Mouse (Mus musculus): ENCODE measurements at regions not wholly inside any gene's neighbourhood (a gene's known extent, or its start where the extent isn't known, plus 50 kb on each side); places are given as distances from the start of the nearest gene placed in this dataset.
A peak's percentile ranks its signal among the peaks of the same experiment; 100 is the strongest.
"Not testable (repeated sequence)": the region's sequence is repeated elsewhere in the genome, so short reads cannot be mapped to it uniquely, and the experiment has no call there.

DNA sequence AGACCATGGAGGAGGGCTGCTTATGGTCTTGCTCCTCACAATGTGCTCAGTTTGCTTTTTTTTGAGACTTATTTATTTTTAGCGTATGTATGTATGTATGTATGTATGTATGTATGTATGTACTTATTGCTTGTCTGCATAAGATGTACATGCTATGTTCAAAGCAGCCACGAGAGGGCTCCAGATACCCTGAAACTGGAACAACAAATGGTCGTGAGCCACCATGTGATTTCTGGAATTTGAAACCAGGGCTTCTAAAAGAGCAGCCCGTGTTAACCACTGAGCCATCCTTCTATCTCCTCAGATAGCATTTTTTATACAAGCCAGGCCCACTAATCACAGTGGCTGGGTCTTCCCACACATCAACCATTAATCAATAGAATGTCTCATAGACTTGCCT, 611.2 kb downstream of the 5730507C01Rik start:
- no peak overlapping the region for H3K27ac ChIP-seq
- no peak for DNase-seq (ENCODE audit: low spot score in 2 of 2)
- TF ChIP-seq CTCF (conservative IDR thresholded peaks at IDR 0.05), result no peak
- H3K4me3 ChIP-seq, result no peak overlapping the region

DNA sequence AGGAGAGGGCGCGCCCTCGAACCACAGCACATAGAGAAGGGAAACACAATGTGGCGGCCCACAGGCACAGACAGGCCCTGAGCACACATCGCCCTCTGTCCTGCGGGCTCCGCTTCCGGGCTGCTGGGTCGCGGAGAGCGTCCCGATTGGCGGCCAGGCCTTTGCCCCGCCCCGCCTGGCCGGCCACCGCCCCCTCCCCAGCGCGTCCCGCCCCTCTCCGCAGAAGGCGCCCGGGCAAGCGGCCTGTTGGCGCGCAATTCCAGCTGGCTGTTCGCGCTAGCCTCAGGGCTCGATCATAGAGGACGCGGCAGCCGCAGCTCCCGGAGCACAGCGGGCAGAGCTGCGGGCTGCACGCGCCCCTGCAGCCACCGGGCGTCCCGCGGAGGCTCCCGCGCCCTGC, 661.3 kb downstream of the 5730507C01Rik start:
- no peak overlapping the region for H3K4me3 ChIP-seq
- DNase-seq (ENCODE audit: low spot score in 2 of 2), result no peak
- no peak overlapping the region for H3K27ac ChIP-seq
- no peak for TF ChIP-seq CTCF (conservative IDR thresholded peaks at IDR 0.05)

DNA sequence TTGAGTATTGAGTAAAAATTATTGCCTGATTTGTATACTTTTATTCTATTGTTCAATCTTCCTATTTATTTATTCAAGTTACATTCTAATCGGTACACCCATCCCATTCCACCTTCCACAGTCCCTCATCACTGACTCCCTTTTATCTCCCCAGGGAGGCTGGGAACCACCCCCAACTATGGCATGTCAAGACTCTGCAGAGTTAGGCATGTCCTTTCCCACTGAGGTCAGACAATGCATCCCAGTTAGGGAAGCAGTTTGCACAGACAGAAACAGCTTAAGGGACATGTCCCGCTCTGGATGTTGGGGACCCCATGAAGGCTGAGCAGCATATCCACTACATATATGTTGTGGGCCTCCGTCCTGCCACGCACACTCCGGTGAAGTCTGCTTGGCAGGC, 678.1 kb downstream of the 5730507C01Rik start:
- no peak for TF ChIP-seq CTCF (conservative IDR thresholded peaks at IDR 0.05)
- Histone ChIP-seq H3K27ac (no peak overlapping the region), H3K4me3 (no peak overlapping the region)
- no peak for DNase-seq (ENCODE audit: low spot score in 2 of 2)

DNA sequence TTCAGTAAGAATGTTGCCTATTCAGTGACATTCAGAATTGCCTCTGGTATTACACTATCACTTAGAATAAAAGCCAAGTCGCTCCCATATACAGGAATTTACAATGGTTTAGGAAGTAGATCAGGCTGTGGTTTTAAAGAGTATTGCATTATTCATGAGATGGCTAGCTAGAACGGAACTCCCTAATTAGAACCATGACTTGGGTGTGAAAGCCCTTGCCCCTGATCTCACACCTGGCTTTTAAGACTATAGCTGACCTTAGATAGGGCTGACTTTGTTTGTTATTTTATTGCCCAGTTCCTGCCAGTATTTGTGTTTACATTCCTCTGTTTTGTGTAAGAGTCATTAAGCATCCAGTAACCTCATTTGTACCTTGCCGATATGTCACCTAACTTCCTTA, 678.7 kb downstream of the 5730507C01Rik start:
- DNase-seq (ENCODE audit: low spot score in 2 of 2); H3K27ac ChIP-seq; H3K4me3 ChIP-seq: not testable (repeated sequence)

DNA sequence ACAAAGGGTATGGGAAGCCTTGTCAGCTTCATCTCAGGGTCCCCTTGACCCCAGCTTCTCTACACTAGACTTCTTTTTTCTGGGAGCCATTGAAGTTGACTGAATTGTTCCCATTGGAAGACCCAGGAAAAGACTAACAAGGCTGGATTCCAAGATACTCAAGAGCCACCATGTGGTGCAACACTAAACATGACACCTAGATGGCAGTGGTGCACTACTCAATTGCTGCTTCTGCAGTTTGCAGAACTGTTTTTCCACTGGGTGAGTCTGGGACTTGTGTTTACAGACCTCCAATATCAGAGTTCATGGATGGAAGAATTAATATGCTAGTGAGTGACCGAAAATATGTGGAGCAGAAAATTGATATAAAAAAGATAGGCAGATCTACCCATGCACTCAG, 709.7 kb downstream of the 5730507C01Rik start:
- DNase-seq (ENCODE audit: low spot score in 2 of 2); H3K4me3 ChIP-seq; H3K27ac ChIP-seq: not testable (repeated sequence)

DNA sequence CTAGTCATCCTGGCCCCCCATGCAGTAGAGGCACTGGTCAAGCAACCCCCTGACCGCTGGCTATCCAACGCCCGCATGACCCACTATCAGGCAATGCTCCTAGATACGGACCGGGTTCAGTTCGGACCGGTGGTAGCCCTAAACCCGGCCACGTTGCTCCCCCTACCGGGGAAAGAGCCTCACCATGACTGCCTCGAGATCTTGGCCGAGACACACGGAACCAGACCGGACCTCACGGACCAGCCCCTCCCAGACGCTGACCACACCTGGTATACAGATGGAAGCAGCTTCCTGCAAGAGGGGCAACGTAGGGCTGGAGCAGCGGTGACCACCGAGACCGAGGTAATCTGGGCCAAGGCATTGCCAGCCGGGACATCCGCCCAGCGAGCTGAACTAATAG, 707.6 kb upstream of the Gm21863 start:
- H3K27ac ChIP-seq; H3K4me3 ChIP-seq; DNase-seq (ENCODE audit: low spot score in 2 of 2): not testable (repeated sequence)
- TF ChIP-seq CTCF (conservative IDR thresholded peaks at IDR 0.05), result peak; percentile 52

DNA sequence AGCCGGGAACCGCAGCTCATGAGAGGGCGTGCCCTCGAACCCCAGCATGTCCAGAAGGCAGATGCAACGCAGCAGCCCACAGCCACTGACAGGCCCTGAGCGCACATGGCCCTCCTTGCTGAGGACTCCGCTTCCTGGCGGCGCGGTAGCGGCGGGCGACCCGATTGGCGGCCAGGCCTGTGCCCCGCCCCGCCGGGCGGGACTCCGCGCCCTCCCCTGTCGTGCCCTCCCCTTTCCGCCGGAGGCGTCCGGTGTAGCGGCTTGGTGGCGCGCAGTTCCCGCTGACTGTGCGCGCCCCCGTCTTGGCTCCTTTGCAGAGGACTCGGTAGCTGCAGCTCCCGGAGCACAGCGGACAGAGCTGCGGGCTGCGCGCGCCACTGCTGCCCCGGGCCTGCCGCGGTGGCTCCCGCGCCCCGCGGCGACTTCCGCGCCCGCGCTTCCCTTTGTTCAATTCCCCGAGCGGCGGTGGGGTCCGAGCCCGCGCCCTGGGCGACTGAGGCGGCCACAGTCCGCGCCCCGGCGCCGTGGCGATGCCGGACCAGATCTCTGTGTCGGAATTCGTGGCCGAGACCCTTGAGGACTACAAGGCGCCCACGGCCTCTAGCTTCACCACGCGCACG, 665.9 kb upstream of the Gm21863 start:
- H3K27ac ChIP-seq, result not testable (repeated sequence)
- DNase-seq (ENCODE audit: low spot score in 2 of 2), result peak; percentile 55 to 62
- peak; percentile 15; the same call in 1 of the 2 replicates for TF ChIP-seq CTCF (conservative IDR thresholded peaks at IDR 0.05)
- H3K4me3 ChIP-seq, result peak overlapping the region; percentile 52

DNA sequence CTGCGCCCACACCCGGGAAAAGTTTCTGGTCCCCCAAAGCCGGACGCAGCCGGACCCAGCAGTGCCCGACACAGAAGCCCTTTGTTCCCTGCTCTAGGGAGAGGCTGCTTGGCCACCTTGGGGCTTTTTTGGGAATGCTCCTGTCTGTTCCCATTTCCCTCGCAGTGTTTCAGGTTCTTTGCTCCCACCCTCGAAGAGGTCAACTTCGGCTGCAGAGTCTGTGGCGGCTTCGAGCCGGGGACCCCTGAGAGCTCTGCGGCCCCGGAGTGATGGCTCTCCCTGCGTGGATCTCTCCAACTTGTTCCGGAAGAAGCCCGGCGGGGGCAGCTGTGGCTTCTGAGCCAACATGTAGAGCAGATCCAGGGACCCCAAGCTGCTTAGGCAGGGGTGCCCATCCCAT, 665.3 kb upstream of the Gm21863 start:
- H3K27ac ChIP-seq; DNase-seq (ENCODE audit: low spot score in 2 of 2): not testable (repeated sequence)
- peak overlapping the region; percentile 52 for H3K4me3 ChIP-seq

DNA sequence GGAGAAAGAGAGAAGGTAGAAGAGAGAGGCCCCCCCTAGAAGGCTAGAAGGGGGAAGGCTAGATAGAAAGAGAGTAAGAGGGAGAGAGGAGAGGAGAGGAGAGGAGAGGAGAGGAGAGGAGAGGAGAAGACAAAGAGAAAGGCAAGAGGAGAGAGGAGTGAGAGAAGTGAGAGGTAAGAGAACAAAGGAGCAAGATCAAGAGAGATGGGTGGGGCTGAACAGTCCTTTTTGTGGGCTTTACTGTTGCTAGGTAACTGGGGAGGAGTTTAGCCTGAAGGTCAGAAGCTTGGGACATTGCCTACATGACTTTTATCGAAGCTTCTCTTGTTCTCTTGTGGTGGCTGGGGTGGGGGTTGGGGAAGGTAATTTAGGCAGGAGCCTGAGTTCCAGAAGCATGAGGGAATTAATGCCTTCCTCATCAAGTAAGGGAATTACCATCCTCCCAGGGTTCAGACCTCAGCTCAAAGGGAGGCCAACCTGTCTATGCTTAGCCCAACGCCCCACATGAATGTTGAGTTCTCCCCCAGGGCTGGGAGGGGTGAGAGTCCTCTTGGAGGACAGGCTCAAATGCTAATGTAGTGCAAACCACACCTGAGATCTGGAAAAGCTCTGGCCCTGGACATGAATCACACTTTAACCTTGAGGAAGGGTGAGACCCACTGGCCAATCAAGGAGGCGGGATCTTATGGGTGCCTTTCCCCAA, 662.1 kb upstream of the Gm21863 start:
- H3K27ac ChIP-seq; DNase-seq (ENCODE audit: low spot score in 2 of 2); H3K4me3 ChIP-seq: not testable (repeated sequence)
